29 mouse cellular contexts compared by ENCODE assay signal in the genomic region with DNA sequence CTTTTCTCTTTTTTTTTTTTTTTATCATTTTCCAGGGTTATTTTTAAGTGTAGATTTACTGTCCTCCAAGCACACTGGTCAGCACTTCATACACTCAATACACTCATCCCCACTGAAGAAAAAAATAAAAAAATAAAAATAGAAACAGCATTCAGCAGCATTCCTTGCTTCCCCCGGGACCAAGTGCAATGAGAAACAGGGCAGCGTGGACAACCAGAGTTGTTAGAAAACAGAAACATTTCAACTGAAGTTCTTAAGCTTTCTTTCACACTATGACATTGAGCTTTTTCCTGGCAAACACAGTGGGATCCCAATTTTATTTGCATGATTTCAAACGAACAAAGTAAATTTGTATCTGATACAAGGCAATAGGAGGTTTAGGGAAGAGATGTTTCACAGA.
A peak's percentile ranks its signal among the peaks of the same experiment; 100 is the strongest.
DNase-seq lines count a peak whose midpoint lies in the region; ATAC-seq lines count a peak whose summit lies in the region.
"Had no signal": no experiment of that assay in that cellular context is flagged by ENCODE, and none has a peak within 500 bp of the region (broad histone marks: within the 10 kb centered on the region; RNA-seq: fewer than 3 reads in every experiment).

No protein-coding gene starts in this region.

- H3K27me3 ChIP-seq in embryonic facial prominence, embryonic 11.5 days (ENCODE audit: control insufficient read depth, insufficient read depth, low read length), result no peaks in the 10 kb centered on the region
- no peaks in the 10 kb centered on the region for H3K27me3 ChIP-seq in embryonic facial prominence, embryonic 10.5 days (replicated peaks; ENCODE audit: low read depth, poor library complexity, severe bottlenecking)
- H3K27me3 ChIP-seq in embryonic facial prominence, embryonic 14.5 days (replicated peaks; ENCODE audit: control insufficient read depth, insufficient read depth, low read length), result no peaks in the 10 kb centered on the region
- H3K27me3 ChIP-seq: CH12.LX; embryonic facial prominence, embryonic 12.5 days; heart, embryonic 13.5 days; neural tube, embryonic 12.5 days had no signal

- H3K4me2 ChIP-seq in embryonic facial prominence, embryonic 11.5 days (ENCODE audit: low read depth, low read length), result no peak overlapping the region
- no peak overlapping the region for H3K4me2 ChIP-seq in embryonic facial prominence, embryonic 14.5 days (ENCODE audit: low read depth, low read length)
- H3K4me2 ChIP-seq: embryonic facial prominence, embryonic 12.5 days; heart, embryonic 13.5 days; neural tube, embryonic 12.5 days had no signal

- H3K9me3 ChIP-seq in embryonic facial prominence, embryonic 11.5 days (replicated peaks; ENCODE audit: control insufficient read depth, low read length), result no peaks in the 10 kb centered on the region
- H3K9me3 ChIP-seq in embryonic facial prominence, embryonic 10.5 days, result no peaks in the 10 kb centered on the region
- no peaks in the 10 kb centered on the region for H3K9me3 ChIP-seq in embryonic facial prominence, embryonic 14.5 days (ENCODE audit: control insufficient read depth, low read length)
- H3K9me3 ChIP-seq: embryonic facial prominence, embryonic 12.5 days; forebrain, embryonic 10.5 days; heart, embryonic 13.5 days; neural tube, embryonic 12.5 days had no signal

- H3K36me3 ChIP-seq in embryonic facial prominence, embryonic 11.5 days (replicated peaks; ENCODE audit: control insufficient read depth, insufficient read depth, low read depth, low read length), result no peaks in the 10 kb centered on the region
- H3K36me3 ChIP-seq in embryonic facial prominence, embryonic 10.5 days (replicated peaks), result no peaks in the 10 kb centered on the region
- H3K36me3 ChIP-seq in embryonic facial prominence, embryonic 14.5 days (ENCODE audit: control insufficient read depth, insufficient read depth, low read length), result no peaks in the 10 kb centered on the region
- H3K36me3 ChIP-seq: embryonic facial prominence, embryonic 12.5 days; forebrain, embryonic 10.5 days; heart, embryonic 13.5 days; neural tube, embryonic 12.5 days had no signal

- ATAC-seq in embryonic facial prominence, embryonic 11.5 days (replicated peaks; ENCODE audit: insufficient number of reproducible peaks, low FRiP score, low TSS enrichment, low read depth), result no peak
- ATAC-seq in embryonic facial prominence, embryonic 14.5 days (ENCODE audit: low read depth), result no peak
- ATAC-seq: hindbrain, embryonic 16.5 days had no signal

- no peaks in the 10 kb centered on the region for H3K4me1 ChIP-seq in embryonic facial prominence, embryonic 11.5 days (ENCODE audit: control insufficient read depth, insufficient read depth, low read length)
- no peaks in the 10 kb centered on the region for H3K4me1 ChIP-seq in embryonic facial prominence, embryonic 10.5 days
- no peaks in the 10 kb centered on the region for H3K4me1 ChIP-seq in embryonic facial prominence, embryonic 14.5 days (ENCODE audit: control insufficient read depth, insufficient read depth, low read length)
- H3K4me1 ChIP-seq: embryonic facial prominence, embryonic 12.5 days; forebrain, embryonic 10.5 days; heart, embryonic 13.5 days; neural tube, embryonic 12.5 days had no signal

- no peak overlapping the region for H3K4me3 ChIP-seq in embryonic facial prominence, embryonic 11.5 days (ENCODE audit: low read depth, low read length)
- no peak overlapping the region for H3K4me3 ChIP-seq in embryonic facial prominence, embryonic 10.5 days
- H3K4me3 ChIP-seq in embryonic facial prominence, embryonic 14.5 days (ENCODE audit: low read depth, low read length), result no peak overlapping the region
- H3K4me3 ChIP-seq: embryonic facial prominence, embryonic 12.5 days; forebrain, embryonic 10.5 days; heart, adult 2 months; heart, embryonic 13.5 days; neural tube, embryonic 12.5 days had no signal

- peak; percentile 13 for DNase-seq in embryonic facial prominence, embryonic 11.5 days (ENCODE audit: low spot score)
- no peak for DNase-seq in embryonic facial prominence, embryonic 10.5 days (ENCODE audit: low spot score)
- peak; percentile 23 for DNase-seq in heart, postnatal 4 days
- no peak for DNase-seq in heart, adult 18-20 months
- peak; percentile 1 to 4 for DNase-seq in kidney, postnatal 36 days
- DNase-seq in kidney, adult 11 months, result no peak
- peak; percentile 58 for DNase-seq in embryonic facial prominence, embryonic 14.5 days (ENCODE audit: low spot score)
- DNase-seq in natural killer cell, adult 2 months (ENCODE audit: low spot score in 2 of 2), result no peak
- DNase-seq: adrenal gland, adult 8-10 months; cerebellum, adult 8-10 months; cerebellum, postnatal 25 days; forebrain, postnatal 0 days; heart, adult 2 months; layer of hippocampus, postnatal 36 days; liver; lung, adult 2 months; lung, postnatal 10 days; midbrain, embryonic 14.5 days; right cerebral cortex, adult 18-20 months; spleen, adult 18-20 months; thymus, postnatal 14 days had no signal

- no peak overlapping the region for H3K9ac ChIP-seq in embryonic facial prominence, embryonic 11.5 days (replicated peaks; ENCODE audit: low read length)
- H3K9ac ChIP-seq in embryonic facial prominence, embryonic 14.5 days (ENCODE audit: low read depth, low read length), result no peak overlapping the region
- H3K9ac ChIP-seq: embryonic facial prominence, embryonic 12.5 days; forebrain, postnatal 0 days; heart, embryonic 13.5 days; liver, embryonic 14.5 days; neural tube, embryonic 12.5 days had no signal

- WGBS in embryonic facial prominence, embryonic 11.5 days, result 57% methylated on average over 3 of the region's 3 CpGs
- 58% methylated on average over 3 of the region's 3 CpGs for whole genome bisulfite sequencing in embryonic facial prominence, embryonic 10.5 days
- 44% methylated on average over 3 of the region's 3 CpGs for WGBS in embryonic facial prominence, embryonic 14.5 days

- H3K27ac ChIP-seq in embryonic facial prominence, embryonic 11.5 days (replicated peaks; ENCODE audit: low read depth, low read length), result no peak overlapping the region
- no peak overlapping the region for H3K27ac ChIP-seq in embryonic facial prominence, embryonic 10.5 days (replicated peaks)
- no peak overlapping the region for H3K27ac ChIP-seq in embryonic facial prominence, embryonic 14.5 days (replicated peaks; ENCODE audit: low read depth, low read length)
- H3K27ac ChIP-seq: embryonic facial prominence, embryonic 12.5 days; forebrain, embryonic 10.5 days; heart, adult 2 months; heart, embryonic 13.5 days; liver, embryonic 14.5 days; macrophage; neural tube, embryonic 12.5 days had no signal

Comparison
In these comparisons a context has a peak if more than half of its experiments do, and no peak if none do; other contexts are left out.
1. DNase-seq: peak in embryonic facial prominence, embryonic 11.5 days (single experiment), heart, postnatal 4 days (single experiment), kidney, postnatal 36 days (2 of 2) and embryonic facial prominence, embryonic 14.5 days (single experiment); none in embryonic facial prominence, embryonic 10.5 days (single experiment), heart, adult 18-20 months (0 of 2), kidney, adult 11 months (single experiment) and natural killer cell, adult 2 months (0 of 2).